Mouse (Mus musculus) thymus, postnatal 10 days (tissue): ENCODE results near the gene C8b.

ENCODE experiments used
- DNase-seq, 2 experiments: peaks; one replicate each; pipeline ENCODE4 v3.0.0; 2021; ENCODE audit warnings: low spot score in 2 of 2

Gene C8b

DNA sequence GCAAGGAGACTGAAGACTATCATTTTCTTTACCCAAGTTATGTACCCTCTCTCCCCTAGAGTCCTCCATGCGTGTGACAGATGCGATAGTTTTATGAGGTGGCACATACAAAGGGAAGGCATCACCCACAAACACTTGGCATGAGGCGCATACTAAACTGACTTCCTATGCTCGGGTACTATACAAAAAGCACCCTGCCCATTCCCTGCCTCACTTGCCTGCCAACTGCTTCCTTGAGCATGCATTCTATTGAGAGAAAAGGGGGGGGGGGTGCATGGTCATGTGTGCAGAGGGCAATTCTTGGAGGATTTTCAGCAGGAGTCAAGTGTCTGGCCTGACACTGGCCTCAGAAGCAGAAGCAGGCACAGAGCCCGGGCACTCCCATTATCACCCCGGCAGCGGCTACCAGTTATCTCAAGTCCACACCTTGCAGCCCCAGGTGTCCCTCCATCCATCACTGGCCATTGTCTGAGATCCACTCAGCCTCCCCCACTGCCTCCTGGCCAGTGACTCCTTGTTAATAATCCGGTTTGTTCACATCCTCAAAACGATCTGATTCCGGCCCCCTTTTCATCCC lies 44.7 kb downstream of the C8b start:
- DNase-seq, result no peak

DNA sequence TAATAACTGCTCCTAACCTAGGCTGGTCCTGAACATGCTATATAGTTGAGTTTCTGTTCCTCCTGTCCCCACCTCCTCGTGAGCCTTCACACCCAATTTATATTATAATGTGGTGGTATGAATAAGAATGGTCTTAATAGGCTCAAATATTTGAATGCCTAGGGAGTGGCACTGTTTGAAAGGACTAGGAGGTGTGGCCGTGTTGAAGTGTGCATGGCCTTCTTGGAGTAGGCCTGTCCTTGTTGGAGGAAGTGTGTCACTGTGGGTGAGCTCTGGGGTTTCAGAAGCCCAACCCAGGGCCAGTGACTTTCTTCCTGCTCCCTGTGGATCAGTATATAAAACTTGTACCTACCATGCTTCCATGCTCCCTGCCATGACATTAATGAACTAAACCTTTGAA lies 47.5 kb downstream of the C8b start:
- no peak for DNase-seq

DNA sequence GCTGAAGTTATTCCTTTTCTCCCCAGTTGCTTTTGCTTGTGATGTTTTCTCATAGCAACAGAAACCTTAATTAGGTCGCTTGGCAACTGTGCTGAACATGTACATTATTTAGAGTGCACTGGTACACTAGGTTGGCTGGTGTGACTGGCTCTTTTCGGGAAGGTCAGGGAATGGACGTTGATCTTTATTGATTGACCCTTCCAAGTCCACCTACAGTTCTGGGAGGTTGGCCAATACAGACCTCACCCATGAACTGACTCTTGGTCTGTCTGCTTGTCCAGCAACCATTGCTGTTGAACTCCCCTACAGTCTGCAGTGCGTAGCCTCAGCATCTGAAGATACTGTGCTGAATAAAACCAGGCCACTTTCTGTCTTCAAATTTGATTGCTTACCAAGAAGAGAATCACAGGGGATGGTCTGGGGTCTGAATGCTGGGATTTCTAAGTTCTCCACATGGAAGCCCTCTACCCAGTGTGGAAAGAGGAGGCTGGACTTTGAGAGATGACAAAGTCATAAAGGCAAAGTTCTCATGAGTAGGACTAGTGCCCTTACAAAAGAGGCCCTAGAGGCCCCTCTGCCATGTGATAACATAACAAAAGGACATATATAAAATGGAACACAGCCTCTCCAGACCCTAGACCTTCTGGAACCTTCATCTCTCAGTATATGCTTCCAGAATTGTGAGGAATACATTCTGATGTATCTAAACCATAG lies 50.6 kb downstream of the C8b start:
- no peak for DNase-seq

DNA sequence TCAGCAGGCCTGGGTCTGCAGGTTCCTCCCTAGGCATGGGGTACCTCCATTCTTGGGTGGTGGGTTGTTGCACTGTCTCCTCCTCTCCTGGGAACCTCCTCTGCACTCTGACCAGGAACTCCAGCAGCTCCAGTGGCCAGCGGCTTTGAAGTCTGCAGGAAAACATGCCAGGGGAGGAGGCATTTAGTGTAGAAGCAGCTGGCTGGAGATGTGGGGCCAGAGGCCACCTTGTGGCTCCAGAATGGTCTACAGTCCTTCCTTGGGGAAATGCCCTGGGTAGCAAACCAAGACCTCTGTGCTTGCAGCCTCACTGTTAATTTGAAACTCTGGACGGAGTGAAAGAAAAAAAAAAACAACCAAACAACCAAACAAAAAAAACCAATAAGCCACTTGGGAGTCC lies 51.4 kb downstream of the C8b start:
- no peak for DNase-seq

DNA sequence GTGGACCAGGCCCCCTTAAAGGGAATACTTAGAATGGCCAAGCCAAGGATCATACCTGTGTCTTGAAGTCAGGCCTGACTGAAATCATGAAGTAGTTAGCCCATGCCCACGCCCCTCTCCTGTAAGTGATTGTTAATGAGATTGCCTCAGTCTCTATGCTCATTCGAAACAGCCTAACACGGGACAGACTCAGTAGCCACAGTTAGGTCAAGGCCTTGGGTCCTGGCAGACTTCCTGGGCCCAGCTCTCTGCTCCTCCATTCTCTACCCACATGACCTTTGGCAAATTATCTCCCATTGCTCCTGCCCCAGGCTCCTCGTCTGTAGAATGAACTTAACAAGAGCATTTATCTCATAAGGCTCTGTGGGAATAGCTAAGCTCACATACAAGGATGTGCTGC lies 52.9 kb downstream of the C8b start:
- no peak for DNase-seq

DNA sequence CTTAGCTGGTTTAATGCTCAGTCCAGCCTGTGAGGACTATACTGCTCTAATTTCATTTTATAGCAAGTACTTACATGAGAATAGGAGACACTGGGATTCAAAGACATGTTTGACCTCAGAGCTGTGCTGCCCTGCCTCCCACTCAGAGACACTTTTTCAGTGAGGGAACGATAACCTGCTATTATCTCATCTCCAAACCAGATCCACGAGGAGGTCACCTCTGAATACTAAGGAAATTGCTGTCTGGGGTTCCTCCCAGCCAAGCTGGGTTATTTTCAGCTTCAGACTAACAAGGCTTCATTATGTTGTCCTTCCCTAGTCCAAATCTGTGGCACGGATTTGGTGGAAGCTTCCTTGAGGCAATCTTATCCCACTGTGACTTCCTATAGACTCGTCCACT lies 53.8 kb downstream of the C8b start:
- DNase-seq, result no peak

DNA sequence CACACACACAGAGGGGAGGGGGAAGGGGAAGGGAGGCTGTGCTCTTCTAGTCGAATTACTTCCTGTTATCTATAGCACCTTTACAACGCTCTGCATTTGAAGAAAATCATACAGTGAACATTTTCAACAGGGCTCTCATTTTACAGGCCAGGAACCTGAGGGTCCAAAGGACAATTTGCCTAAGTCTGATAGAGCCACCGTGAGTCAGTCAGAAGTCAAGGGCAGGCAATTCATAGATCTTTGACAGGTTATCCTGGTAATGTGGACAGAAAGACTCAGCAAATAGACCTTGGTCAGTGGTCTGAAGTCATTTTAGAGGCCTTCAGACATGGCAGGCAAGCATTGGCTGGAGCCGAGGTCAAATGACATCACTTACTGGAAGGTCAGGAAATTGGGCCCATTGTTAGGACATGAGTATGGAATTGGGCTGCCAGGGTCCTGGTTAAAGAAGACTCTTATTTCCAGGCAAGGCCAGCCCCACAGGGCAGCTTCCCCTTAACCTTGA lies 57.5 kb downstream of the C8b start:
- no peak for DNase-seq

DNA sequence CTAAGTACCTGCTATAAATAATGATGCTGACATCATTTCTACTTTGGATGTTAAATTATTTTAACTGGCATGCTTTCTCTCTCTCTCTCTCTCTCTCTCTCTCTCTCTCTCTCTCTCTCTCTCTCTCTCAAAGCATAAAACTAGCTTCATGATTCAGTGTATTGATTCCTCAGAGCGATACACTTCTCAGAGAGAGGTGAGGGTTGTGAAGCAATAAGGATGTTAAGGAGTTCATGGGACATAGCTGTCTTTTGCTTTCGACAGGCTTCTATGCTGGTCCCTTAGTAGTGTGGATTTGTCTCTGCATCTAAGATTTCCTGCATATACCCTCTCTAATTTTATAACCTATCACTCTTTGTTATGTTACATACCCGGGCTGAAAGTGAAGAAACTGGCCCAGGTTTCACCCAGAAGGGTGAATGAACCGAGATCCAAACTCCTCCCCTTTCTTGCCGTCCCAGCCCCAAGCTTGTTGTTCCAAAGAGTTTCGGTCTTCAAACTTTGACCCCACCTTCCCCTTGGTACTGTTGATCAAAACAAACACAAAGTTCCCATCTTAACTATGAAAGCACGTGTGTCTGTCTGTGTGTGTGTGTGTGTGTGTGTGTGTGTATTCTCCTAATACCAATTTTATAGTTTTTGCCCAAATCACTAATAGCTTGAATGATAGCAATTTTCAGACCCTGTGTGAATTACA lies 58.4 kb downstream of the C8b start:
- DNase-seq, result no peak

DNA sequence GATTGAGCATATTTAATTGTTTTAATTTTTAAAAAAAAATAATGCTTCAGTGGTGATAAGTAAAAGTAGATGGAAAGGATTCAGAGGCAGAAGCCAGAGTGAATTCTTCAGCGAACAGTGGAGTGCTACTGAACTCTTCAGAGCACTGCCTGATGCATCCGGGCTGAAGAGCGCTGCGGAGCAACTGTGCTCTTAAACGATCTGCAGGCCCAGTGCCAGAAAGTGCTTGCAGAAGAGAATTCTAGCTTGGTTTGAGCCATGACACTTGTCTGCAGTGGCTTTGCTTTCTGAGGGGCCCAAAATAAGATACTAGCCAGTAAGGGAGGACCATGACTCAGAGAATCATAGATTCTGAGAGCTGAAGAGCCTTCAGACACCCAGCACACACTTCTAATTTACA lies 62.8 kb downstream of the C8b start:
- DNase-seq, result no peak

DNA sequence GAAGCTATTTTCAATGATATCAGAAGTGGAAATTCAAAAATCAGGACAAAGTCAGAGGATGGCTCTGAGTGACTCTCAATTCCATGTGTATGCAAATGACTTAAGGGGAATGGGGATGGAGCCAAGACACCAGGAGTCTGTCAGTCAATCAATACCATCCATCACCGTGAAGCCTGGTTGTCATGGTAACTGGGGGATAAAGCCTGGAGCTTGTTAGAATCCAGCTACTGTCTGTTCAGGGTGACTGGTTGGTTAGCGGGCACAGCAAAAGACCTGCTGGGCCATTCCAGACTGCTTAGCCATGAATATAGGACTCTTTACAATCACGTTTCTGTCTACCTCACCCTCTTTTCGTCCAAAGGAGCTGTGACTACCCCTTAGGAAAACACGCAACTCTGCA lies 69.0 kb downstream of the C8b start:
- DNase-seq, result no peak

DNA sequence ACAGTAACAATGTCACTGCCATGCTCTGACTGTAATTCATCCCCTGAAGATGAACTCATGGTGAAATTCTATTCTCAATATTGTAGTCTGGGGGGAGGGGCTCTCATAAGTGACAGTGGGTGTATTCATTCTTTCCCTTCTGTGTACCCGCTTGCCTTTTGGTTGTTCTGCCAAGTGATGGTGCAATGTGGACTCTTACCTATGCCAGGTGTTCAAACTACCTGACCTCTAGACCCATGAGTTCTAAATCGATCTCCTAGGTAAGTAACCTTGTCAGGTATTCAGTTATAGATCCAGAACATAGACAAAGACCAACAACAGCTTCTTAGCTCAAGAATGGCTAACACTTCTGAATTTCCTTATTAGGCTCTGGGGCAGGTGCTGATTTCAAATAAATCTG lies 72.2 kb downstream of the C8b start:
- no peak for DNase-seq

DNA sequence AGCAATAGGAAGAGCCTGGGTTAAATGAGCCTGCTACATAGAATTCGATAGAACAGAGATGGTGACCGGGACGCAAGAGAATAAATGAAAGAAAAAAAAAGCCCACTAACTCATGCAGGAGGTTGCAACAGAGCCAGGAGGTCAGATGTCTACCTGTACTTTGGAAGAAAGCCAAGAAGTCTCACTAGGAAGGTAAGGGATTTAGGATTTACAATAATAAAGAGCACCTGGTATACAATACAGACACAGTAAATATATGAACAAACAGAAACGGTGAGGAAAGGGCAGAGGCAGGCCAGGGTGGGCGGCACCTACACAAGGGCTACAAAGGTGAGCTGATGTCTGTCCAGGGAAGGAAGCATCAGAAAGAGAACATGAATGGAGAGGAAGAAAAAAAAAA lies 76.1 kb downstream of the C8b start:
- DNase-seq, result no peak

DNA sequence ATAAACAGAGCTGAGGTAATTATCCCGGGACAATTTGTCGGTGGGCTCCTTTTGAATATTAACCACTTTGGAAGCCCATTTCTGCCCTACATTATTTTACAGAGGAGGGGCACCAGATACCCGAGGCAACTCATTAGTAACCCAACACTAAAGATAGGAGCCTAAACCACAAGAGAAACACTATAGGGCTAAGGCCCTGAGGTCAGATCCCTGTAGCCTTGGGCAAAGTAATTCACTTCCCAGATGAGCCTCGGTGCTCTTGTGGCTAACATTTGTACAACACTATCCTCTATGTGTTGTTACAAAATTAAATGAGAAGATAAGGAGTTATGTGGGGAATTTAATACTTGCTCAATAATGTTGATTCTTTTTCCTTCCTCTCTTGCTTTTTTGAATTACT lies 77.4 kb downstream of the C8b start:
- no peak for DNase-seq
